Mouse (Mus musculus) gastrocnemius, postnatal 10 days (tissue): ENCODE measurements around the gene Ttll13. TPM values are rescaled to one million over a fixed set of nuclear protein-coding genes. Genes with fewer than 3 reads are reported as not detected.

Source experiments
- DNase-seq: peaks from one replicate; pipeline ENCODE4 v3.0.0; 2021; ENCODE audit warnings: mixed read lengths
- total RNA-seq, 2 experiments: library from RNA; stranded (reverse); gene quantifications; 2 replicates each; pipeline ENCODE4 v1.2.3; 2021

Gene Ttll13
- total RNA-seq, 2 experiments from 2014 or later = 0.14 to 0.20 TPM

- peak; percentile 99 for DNase-seq
These were observed 22.9 kb downstream of the Ttll13 start, which contains the start of gene Vps33b for GRCm38 (mm10) chr7:80268897-80269750. TSS of gene Vps33b (plus strand) at chr7:80269649.

DNA sequence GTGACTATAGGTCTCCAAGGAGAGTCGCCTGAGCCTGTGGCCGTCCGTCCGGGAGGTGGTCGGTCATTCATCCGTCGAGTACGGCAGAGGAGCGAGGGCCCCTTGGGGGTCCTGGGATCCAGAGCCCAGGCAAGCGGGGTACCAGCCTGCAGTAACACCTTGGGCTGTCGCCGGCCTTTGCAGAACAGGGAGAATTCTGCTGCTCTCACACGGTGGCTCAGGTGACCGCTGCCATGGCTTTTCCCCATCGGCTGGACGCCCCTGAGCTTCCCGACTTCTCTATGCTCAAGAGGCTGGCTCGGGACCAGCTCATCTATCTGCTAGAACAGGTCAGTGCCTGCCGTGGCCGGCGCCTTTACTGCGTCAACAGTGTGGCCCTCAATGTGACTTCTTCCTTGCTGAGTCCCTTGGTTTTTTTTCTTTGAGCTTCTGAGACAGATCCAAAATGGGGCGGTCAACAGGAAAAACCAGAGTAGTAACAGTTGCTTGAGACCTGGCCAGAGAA, 23.6 kb downstream of the Ttll13 start:
- DNase-seq = peak; percentile 44

GRCm38 (mm10) chr7:80273456-80273855, 27.3 kb downstream of the Ttll13 start:
- DNase-seq = no peak

- no peak for DNase-seq
These were observed 30.2 kb downstream of the Ttll13 start for GRCm38 (mm10) chr7:80276374-80276773.

GRCm38 (mm10) chr7:80280032-80280431, 33.9 kb downstream of the Ttll13 start:
- no peak for DNase-seq

DNA sequence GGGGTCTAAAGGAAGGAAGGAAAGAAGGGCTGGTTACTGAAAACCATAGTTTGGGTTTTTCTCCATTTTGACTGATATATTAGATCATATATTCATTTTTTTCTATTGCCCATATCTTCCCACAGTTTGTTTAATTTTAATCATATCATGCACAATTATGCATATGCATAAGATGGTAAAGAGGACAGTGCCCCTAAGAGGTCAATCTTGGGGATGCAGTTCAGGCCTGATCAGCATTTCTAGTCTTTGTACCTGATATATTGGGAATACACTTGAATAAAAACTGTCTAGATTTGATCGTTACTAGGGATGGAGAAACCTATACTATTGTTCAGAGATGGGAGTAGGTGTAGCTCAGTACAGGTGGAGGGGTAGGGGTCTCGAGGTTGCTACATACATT, 34.8 kb downstream of the Ttll13 start:
- DNase-seq = no peak

DNA sequence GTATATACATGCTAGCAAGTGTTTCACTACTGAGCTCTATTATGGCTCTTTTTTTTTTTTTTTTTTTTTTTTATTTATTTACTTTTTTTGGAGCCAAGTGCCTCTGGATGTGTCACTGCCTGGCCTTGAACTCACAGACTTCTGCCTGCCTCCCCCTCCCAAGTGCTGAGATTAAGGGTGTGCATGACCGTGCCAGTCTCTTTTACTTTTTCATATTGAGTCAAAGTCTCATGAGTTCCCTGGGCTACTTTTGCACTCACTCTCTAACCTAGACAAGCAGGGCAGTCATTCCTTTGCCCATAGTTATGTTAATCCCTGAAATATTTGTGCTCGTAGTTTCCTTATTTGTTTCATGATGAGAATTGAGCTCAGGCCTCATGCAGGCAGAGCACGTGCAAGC, 35.5 kb downstream of the Ttll13 start:
- no peak for DNase-seq

- DNase-seq = no peak
These were observed 37.2 kb downstream of the Ttll13 start for GRCm38 (mm10) chr7:80283226-80283918.

DNA sequence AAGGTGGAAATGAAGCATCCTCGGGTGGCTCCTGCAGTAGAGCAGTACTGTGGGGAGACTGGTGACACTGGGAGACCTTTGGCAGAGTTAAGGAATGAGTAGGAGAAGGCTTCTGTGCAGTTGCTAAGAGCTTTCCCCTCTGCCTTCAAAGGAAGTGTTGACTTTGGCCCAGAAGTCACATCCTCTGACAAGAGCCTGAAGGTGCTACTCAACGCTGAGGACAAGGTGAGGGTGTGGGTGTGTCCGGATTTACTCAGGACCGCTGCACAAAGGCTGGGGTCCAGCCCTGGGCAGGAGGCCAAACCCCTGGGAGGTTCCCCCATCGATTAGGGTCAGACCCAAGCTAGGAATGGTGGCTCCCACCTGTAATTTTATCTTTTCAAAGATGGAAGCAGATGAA, 38.2 kb downstream of the Ttll13 start:
- no peak for DNase-seq

DNA sequence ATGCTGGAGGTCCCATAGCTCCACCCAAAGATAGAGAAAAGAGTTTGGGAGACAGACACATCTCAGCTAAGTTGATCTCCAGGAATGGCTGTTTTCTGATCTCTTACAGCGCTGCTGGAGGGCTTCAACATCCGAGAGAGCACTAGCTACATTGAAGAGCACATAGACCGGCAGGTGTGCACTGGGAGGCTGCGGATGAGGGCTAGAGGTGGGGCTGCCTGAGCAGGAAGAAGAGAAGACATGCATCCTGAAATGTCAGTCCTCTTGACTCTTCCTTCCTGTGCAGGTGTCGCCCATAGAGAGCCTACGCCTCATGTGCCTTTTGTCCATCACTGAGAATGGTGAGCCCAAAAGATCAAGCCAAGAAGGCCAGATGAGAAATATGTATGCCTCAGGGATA, 39.5 kb downstream of the Ttll13 start:
- no peak for DNase-seq

GRCm38 (mm10) chr7:80287736-80288135, 41.6 kb downstream of the Ttll13 start:
- no peak for DNase-seq

DNA sequence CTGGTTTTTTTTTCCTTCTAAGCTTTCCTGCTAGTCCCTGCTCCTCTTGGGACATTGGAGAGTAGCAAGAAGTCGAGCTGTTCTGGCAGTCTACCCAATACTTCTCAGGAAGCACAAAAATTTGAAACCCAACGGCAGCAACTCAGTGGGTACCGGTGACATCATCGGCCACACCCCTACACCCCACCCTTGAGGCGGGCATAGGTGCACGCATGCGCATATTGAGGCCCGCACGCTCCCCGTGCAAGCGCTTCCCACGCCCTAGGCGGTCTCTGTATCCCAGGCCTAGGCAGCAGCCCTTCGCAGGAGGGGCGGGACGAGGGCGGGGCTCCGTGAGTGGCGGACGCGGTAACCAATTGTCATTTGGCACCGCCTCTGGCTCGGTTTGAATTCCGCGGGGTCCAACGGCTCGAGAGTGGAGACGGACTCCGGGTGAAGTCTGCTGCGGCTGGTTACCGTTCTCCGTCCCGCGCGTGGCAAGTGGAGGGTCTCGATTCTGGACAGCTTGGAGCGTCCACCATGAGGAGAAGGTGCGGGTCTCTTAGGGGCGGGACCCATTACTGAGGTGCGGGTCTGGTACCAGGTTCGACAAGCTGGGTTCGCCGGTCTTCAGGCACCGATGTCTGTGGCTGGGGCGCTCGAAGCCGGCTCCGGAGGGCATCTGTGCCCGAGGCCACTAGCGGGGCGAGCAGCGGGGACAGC, 48.0 kb downstream of the Ttll13 start, which contains the start of gene Prc1:
Gene Prc1 (plus strand): TSS at position 389 of the 702 bp plus-strand sequence.
- peak; percentile 95 for DNase-seq

DNA sequence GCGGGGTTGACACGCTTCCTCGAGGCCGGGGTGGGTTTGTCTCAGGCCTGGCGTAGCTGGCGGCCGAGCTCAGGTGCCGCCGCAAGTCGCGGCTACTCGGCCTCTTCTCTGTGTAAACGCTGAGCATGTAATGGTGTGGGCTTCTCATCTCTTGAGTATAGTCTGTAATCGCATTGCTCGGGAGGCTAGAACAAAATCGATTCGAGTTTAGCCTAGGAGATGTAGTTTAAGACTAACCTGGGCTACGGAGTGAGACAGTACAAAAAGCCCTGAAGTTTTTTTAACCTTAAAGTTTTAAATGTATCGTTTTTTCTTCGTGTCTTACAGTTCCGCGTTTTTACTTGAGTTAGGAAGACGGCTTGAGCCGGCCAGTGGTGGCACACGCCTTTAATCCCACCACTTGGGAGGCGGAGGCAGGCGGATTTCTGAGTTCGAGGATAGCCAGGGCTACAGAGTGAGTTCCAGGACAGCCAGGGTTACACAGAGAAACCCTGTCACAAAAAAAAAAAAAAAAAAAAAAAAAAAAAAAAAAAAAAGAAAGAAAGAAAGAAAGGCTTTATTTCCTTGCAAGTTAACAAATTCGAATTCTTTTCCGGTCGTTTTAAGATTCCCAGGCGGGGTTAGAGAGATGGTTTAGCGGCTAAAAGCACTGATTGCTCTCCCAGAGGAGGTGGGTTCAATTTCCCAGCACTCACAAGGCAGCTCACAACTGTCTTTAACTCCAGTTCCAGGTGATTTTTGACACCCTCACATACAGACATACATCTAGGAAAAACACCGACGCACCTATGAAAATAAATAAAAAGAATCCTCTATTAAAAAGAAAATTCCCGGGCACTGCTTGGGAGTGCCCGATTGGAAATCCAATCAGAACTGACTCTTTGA, 48.8 kb downstream of the Ttll13 start:
- DNase-seq = no peak

GRCm38 (mm10) chr7:80296462-80296861, 50.3 kb downstream of the Ttll13 start:
- no peak for DNase-seq

DNA sequence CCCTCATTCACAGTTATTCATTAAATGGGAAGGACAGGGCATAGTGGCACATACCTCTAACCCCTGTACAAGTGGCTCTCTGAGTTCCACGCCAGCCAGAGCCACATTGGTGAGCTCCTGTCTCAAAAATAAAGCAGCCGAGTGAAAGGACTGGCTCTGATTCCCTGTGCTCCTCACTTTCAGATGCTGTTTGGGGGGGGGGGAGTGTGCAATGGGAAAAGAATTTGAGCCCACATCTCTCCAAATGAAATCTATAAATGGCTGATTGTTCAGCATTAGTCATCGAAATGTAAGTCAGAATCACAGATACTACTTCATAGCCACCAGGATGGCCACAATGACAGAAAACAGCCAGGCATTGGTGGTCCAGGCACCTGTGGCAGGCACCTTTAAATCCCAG, 50.9 kb downstream of the Ttll13 start:
- no peak for DNase-seq

DNA sequence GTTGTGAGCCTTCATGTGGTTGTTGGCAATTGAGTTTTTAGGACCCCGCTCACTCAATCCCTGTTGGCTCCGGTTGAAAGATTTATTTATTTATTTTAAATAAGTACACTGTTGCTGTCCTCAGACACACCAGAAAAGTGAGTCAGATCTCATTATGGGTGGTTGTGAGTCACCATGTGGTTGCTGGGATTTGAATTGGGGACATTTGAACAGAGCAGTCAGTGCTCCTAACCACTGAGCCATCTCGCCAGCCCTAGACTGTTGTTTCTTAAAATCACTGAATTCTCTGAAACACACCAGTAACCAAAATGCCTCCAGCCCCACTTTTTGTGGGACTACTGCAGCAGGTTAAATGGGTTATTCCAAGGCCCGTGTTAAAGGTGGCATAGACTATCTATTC, 52.6 kb downstream of the Ttll13 start:
- DNase-seq = no peak

GRCm38 (mm10) chr7:80299568-80299967, 53.4 kb downstream of the Ttll13 start:
- no peak for DNase-seq

DNA sequence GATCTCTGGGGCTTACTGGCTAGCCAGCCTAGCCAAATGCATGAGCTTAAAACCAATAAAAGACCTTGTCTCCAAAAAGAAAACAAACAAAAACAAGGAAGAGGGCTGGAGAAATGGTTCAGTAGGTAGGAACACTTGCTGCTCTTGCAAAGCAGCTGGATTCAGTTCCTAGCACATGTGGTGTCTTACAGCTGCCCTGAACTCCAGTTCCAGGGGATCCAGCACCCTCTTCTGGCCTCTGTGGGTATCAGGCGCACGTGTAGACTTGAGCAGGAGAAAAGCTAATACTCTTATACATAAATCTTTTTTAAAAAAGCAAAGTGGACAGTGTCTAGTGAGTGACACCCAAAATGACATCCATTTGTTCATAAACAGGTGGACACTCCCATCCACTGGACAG, 55.3 kb downstream of the Ttll13 start:
- no peak for DNase-seq

- DNase-seq = no peak
These were observed 61.6 kb downstream of the Ttll13 start for GRCm38 (mm10) chr7:80307766-80308165.
